Mouse (Mus musculus) liver, postnatal 0 days (tissue): ENCODE results near the gene Limch1.

Experiments used
- CTCF ChIP-seq: sonication (generic); IDR thresholded peaks from 2 replicates; pipeline ENCODE4 v1.5.1; 2016; ENCODE audit warnings: antibody characterized with exemption, low read depth
- EP300 ChIP-seq: IDR thresholded peaks from 2 replicates; pipeline ENCODE4 v1.6.1; 2016; ENCODE audit warnings: antibody characterized with exemption, low read depth, mild to moderate bottlenecking

GRCm38 (mm10) chr5:66967147-66967546, 221.5 kb downstream of the Limch1 start:
- no peak for TF ChIP-seq CTCF
- no peak for TF ChIP-seq EP300
